Mouse (Mus musculus) spleen, postnatal 36 days (tissue): ENCODE results near the gene Zfp873.
"Not testable (repeated sequence)": the region's sequence is repeated elsewhere in the genome, so short reads cannot be mapped to it uniquely, and the experiment has no call there.

Experiments
- DNase-seq, 2 experiments: peaks; one replicate each; pipeline ENCODE4 v3.0.0; 2022; ENCODE audit warnings: low spot score in 2 of 2, mixed read lengths in 1 of 2

The Zfp873 gene

DNA sequence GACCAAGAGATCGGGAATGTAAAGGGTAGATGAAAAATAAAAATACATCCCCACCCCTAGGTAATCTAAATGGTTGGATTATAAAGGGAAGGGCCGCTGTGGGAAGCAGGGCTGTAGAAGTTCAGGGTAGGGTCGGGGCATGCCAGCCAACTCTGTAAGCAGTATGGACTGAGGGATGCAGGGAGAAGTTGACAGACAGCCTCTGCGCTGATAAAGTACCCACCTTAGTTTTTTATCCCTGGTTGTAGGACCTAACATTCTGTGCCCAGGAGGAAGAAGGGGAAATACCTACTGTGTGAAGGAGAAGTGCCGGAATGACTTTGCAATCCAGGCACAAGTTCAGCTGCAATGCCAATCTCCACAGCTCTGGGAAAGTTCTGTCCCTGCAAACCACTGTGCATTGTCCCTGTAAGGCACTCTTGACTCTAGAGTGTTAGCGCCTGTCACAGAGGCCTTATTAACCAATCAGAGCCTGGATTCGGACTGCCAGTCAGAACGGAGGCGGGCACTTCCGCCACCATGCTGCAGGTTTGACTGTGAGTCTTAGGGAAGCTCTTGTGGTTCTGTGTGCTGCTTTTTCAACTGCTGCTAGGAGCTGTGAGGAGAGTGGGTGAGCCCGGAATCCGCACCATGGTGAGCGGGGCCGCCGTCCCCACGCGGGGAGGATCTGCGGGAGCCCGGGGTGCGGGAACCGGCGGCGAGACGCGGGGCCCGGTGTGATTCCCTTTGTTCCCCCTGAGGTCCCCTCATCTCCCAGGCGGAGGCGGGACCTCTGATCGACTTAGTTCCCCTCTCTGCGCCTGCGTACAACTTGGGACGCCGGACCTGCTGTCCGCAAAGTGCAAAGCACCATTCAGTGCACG, at the start of gene Zfp873:
Gene Zfp873, plus strand, starts transcription at position 527 of the 863 bp plus-strand sequence.
- DNase-seq, result peak; percentile 92 to 93

DNA sequence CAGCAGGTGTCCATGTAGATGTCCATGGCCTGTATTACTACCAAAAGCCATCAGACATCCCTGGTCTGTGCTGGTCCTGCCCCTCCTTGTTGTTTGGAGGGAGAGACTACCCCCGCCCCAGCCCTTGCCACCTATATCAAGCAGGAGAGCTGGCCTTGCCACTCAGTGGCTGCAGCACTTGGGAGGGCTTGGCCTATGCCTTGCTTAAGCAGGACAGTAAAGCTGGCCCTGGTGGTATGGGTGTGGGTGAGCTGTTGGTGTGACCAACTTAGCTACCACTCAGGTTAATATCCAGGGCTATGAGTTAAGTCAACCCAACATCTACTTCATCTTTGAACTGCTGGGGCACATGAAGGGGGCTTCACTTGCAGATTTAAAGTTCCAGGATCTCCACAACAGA, 44.7 kb upstream of the Zfp873 start:
- DNase-seq, result not testable (repeated sequence)

DNA sequence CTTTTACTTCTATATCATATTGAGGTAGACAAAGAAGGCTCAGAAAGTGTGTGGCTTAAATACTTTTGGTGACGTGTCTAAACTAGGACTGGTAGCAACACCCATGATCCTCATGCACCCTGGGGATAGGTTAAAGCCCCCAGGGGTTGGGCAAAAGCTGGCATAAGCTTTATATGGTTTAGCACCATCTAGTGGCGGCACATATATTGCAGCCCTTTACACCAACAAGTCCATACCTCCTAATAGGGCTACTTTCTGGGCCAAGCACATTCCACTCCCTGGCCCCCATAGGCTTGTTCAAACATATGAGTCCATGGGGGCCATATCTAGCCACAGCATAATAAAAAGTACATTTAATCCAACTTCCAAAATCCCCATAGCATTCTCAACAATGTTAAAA, 43.1 kb upstream of the Zfp873 start:
- DNase-seq, result peak; percentile 27 to 52

DNA sequence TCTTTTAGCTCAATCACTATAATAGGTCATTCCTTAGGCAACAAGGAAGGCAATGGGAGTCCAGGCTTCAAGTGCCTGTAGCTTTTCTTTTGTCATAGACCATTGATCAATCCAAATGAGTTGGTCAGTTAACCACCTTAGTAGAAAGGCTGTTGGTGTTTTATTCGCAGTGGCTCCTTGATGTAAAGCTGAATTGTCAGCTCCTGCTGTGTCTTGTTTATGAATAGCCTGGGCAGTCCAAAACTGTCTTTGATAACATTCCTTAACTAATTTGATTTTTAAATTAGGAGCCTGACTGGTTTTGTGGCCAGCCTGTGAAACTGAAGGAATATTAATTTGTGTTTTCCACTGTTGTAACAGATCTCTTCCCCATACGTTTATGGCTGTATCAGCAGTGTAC, 5.7 kb upstream of the Zfp873 start:
- DNase-seq, result no peak

DNA sequence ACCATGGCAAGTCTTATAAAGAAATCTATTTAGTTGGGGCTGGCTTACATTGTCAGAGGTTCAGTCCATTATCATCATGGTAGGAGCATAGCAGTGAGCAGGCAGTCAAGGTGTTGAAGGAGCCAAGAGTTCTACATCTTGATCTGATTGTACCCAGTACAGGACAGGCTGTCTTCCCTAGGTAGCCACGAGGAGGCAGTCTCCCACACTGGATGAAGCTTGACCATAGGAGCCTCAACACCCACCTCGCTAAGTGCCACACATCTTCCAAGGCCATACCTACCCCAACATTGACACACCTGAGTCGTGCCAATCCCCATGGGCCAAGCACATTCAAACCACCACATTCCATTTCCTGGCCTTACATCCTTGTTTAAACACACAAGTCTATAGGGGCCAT, 1.3 kb upstream of the Zfp873 start:
- DNase-seq, result no peak

DNA sequence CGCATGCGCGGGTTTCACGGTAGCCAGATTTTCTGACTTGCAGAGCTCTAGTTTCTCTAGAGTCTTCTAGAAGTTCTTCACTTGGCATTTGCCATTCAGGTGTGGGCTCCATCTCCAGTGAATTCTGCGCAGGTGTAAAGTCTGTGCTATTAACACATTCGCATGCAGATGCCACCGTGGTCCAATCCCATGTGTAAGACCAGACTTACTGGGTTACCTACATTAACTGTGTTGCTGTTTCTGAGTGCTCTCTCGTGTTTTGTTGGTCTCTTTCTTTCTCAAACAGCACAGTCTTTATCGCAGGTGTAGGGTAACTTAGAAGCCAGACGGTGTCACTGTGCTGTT, 509 bp downstream of the Zfp873 start:
- not testable (repeated sequence) for DNase-seq

DNA sequence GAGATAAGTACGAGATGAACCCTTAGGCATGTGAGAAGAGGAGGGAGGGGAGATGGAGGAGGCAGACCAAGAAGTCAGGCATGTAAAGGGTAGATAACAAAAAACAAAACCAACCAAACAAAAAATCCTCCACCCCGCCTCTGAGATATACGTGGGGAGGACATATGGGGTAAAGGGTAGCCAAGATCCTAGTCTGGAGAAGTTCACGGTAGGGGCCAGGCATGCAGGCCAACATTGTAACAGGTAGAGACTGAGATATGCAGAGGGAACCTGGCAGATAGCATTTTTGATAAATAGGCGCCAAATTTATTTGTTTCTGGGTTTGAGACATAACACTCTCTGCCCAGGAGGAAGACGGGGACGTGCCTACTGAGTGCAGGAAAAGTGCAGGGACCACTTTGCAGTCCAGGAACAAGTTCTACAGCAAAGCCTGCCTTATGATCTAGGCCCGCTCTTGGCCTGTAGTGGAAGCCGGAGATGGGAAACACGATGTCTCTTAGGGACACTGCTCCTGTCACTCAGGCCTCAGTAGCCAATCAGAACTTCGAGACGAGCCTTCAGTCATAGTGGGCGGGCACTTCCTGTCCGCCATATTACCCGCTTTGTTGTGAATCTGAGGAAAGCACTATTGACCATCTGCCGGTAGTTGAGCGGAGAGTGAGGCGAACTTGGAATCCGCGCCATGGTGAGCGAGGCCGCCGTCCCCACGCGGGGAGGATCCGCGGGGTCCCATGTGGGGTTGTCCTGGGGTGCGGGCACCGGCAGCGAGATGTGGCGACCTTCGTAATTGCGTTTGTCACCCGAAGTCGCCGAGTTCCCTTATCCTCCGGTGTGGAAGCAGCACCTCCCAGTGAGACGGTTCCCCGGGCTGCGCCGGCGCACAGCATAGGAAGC, 35.1 kb downstream of the Zfp873 start, which contains the start of gene BC024063:
Gene BC024063, plus strand, starts transcription at position 626 of the 894 bp plus-strand sequence.
- peak; percentile 38 to 55 for DNase-seq

DNA sequence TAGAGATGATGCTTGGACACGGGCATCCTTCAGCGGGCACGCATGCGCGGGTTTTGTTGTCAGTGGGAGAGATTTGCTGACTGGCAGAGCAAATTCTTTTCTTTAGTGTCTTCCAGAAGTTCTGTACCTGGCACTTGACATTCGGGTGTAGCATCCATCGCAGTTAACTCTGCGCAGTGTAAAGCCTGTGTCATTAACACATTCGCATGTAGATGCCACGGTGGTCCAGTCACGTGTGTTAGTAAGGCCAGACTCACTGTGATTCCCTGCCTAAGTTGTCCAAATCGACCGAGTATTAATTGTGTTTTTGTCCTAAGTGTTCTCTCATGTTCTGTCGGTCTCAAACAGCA, 35.7 kb downstream of the Zfp873 start:
- DNase-seq, result not testable (repeated sequence)
